Mouse (Mus musculus): Measurements from ENCODE around the gene Irf2. TPM values are rescaled to one million over a fixed set of nuclear protein-coding genes. Genes with fewer than 3 reads are reported as not detected.

Gene Irf2
- polyA plus RNA-seq, 1 experiment from 2014 or later, result 23.2 TPM

DNA sequence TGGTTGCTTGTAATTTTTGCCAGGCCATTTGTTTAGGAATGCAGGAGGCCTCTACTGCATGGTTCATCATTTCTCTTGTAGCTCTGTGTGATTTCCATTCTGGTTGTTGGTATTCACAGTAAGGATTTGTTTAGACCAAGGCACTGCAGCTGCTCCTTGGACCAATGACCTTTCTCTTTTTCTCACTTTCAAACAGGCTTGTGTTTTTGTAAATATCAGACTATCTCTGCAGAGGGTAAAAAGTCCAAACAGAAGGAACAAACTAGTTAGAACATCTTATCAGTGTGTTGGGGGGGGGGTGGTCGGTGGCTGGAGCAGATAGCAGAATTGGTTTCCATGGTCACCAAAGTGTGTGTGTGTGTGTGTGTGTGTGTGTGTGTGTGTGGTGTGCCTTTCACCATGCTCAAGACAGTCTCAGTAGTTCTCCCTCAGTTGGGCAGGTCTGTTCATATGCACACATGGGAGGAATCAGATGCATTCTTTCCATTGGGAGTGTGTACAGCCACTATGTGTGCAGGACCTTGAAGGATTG, 61.7 kb downstream of the Irf2 start:
- H3K4me2 ChIP-seq (replicated peaks; ENCODE audit: low read depth, low read length), result no peak overlapping the region
- ATAC-seq (ENCODE audit: insufficient number of reproducible peaks, insufficient read depth, low FRiP score, low read depth), result no peak; the same call in 1 of the 2 replicates
- no peak overlapping the region for H3K4me3 ChIP-seq (ENCODE audit: low read depth, low read length)
- no peaks in the 10 kb centered on the region; the same call in 1 of the 2 replicates for H3K9me3 ChIP-seq (ENCODE audit: control insufficient read depth, low read depth, low read length)
- no peaks in the 10 kb centered on the region for H3K27me3 ChIP-seq (ENCODE audit: control insufficient read depth, insufficient read depth, low read length)
- 44% methylated on average over 1 of the region's 1 CpGs for WGBS
- peaks cover 7% of the 10 kb centered on the region; the same call in 1 of the 2 replicates for H3K36me3 ChIP-seq (ENCODE audit: control insufficient read depth, insufficient read depth, low read length)
- H3K9ac ChIP-seq (replicated peaks; ENCODE audit: low read depth, low read length), result no peak overlapping the region
- no peak overlapping the region; the same call in 1 of the 2 replicates for H3K27ac ChIP-seq (ENCODE audit: low read length)
- peaks cover 4% of the 10 kb centered on the region; the same call in 1 of the 2 replicates for H3K4me1 ChIP-seq (ENCODE audit: control insufficient read depth, insufficient read depth, low read length)

DNA sequence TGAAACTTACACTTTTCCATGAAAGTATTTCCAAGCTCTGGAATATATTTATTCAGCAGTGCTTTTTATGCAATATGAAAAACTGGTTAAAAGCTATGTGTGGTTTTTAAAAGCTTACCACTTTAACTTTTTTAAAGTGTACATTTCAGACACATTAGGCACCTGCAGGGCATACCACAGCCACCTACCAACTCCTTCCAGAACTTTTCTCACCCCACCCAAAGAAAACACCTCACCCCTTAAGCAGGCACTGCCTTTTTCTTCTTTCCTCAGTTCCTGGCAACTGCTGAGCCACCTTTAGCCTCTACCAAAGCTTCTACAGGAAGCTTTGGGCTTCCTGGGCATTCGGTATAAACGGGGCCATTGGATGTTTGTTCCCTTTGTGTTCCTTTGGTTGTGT, 62.5 kb downstream of the Irf2 start:
- Histone ChIP-seq H3K9ac (replicated peaks; ENCODE audit: low read depth, low read length) (no peak overlapping the region), H3K27ac (ENCODE audit: low read length) (no peak overlapping the region; the same call in 1 of the 2 replicates), H3K4me3 (ENCODE audit: low read depth, low read length) (no peak overlapping the region), H3K9me3 (ENCODE audit: control insufficient read depth, low read depth, low read length) (no peaks in the 10 kb centered on the region; the same call in 1 of the 2 replicates), H3K27me3 (ENCODE audit: control insufficient read depth, insufficient read depth, low read length) (no peaks in the 10 kb centered on the region), H3K4me1 (ENCODE audit: control insufficient read depth, insufficient read depth, low read length) (peaks cover 4% of the 10 kb centered on the region; the same call in 1 of the 2 replicates), H3K36me3 (ENCODE audit: control insufficient read depth, insufficient read depth, low read length) (peaks cover 14% of the 10 kb centered on the region; the same call in 1 of the 2 replicates), H3K4me2 (replicated peaks; ENCODE audit: low read depth, low read length) (no peak overlapping the region)
- ATAC-seq (ENCODE audit: insufficient number of reproducible peaks, insufficient read depth, low FRiP score, low read depth), result no peak
- WGBS, result 76% methylated on average over 2 of the region's 2 CpGs

DNA sequence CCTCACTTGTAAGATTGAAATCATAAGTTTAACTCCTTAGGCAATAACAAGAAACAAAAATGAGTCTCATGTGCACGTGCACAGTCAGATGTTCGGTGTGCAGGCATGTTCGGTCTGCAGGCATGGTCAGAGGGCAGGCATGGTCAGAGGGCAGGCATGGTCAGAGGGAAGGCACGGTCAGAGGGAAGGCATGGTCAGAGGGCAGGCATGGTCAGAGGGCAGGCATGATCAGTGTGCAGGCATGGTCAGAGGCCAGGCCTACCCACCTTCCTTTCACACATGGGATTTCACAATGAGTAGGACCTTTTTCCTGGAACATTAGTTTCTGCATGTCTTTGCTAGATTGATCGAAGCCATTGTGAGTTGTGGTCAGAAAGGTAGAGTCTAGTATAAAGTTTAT, 65.2 kb downstream of the Irf2 start:
- Histone ChIP-seq H3K27me3 (ENCODE audit: control insufficient read depth, insufficient read depth, low read length) (no peaks in the 10 kb centered on the region), H3K4me2 (replicated peaks; ENCODE audit: low read depth, low read length) (no peak overlapping the region)
- no peak for ATAC-seq (ENCODE audit: insufficient number of reproducible peaks, insufficient read depth, low FRiP score, low read depth)

GRCm38 (mm10) chr8:46811021-46811622, 71.6 kb downstream of the Irf2 start:
- Histone ChIP-seq H3K36me3 (ENCODE audit: control insufficient read depth, insufficient read depth, low read length) (peaks cover 26% of the 10 kb centered on the region), H3K27ac (ENCODE audit: low read length) (no peak overlapping the region), H3K4me2 (replicated peaks; ENCODE audit: low read depth, low read length) (no peak overlapping the region), H3K4me3 (ENCODE audit: low read depth, low read length) (no peak overlapping the region), H3K27me3 (ENCODE audit: control insufficient read depth, insufficient read depth, low read length) (no peaks in the 10 kb centered on the region), H3K9me3 (ENCODE audit: control insufficient read depth, low read depth, low read length) (no peaks in the 10 kb centered on the region; the same call in 1 of the 2 replicates), H3K4me1 (ENCODE audit: control insufficient read depth, insufficient read depth, low read length) (no peaks in the 10 kb centered on the region), H3K9ac (replicated peaks; ENCODE audit: low read depth, low read length) (no peak overlapping the region)
- no peak for ATAC-seq (ENCODE audit: insufficient number of reproducible peaks, insufficient read depth, low FRiP score, low read depth)
- 87% methylated on average over 11 of the region's 11 CpGs for WGBS

More for the DNA sequence above, 65.2 kb downstream of the Irf2 start:
- peaks cover 27% of the 10 kb centered on the region for H3K36me3 ChIP-seq (ENCODE audit: control insufficient read depth, insufficient read depth, low read length)
- 86% methylated on average over 5 of the region's 5 CpGs for WGBS
- no peaks in the 10 kb centered on the region; the same call in 1 of the 2 replicates for H3K9me3 ChIP-seq (ENCODE audit: control insufficient read depth, low read depth, low read length)
- H3K27ac ChIP-seq (ENCODE audit: low read length), result no peak overlapping the region
- no peak overlapping the region for H3K4me3 ChIP-seq (ENCODE audit: low read depth, low read length)
- peaks cover 4% of the 10 kb centered on the region; the same call in 1 of the 2 replicates for H3K4me1 ChIP-seq (ENCODE audit: control insufficient read depth, insufficient read depth, low read length)
- H3K9ac ChIP-seq (replicated peaks; ENCODE audit: low read depth, low read length), result no peak overlapping the region

GRCm38 (mm10) chr8:46811944-46812343, 72.4 kb downstream of the Irf2 start:
- ATAC-seq (ENCODE audit: insufficient number of reproducible peaks, insufficient read depth, low FRiP score, low read depth), result no peak
- no peak overlapping the region for H3K9ac ChIP-seq (replicated peaks; ENCODE audit: low read depth, low read length)
- H3K4me2 ChIP-seq (replicated peaks; ENCODE audit: low read depth, low read length), result no peak overlapping the region
- no peaks in the 10 kb centered on the region for H3K27me3 ChIP-seq (ENCODE audit: control insufficient read depth, insufficient read depth, low read length)
- no peak overlapping the region for H3K4me3 ChIP-seq (ENCODE audit: low read depth, low read length)
- peaks cover 19% of the 10 kb centered on the region for H3K36me3 ChIP-seq (ENCODE audit: control insufficient read depth, insufficient read depth, low read length)
- no peaks in the 10 kb centered on the region for H3K4me1 ChIP-seq (ENCODE audit: control insufficient read depth, insufficient read depth, low read length)
- H3K9me3 ChIP-seq (ENCODE audit: control insufficient read depth, low read depth, low read length), result no peaks in the 10 kb centered on the region
- WGBS, result 85% methylated on average over 2 of the region's 2 CpGs
- no peak overlapping the region for H3K27ac ChIP-seq (ENCODE audit: low read length)

GRCm38 (mm10) chr8:46812966-46813365, 73.4 kb downstream of the Irf2 start:
- H3K9ac ChIP-seq (replicated peaks; ENCODE audit: low read depth, low read length), result no peak overlapping the region
- peaks cover 8% of the 10 kb centered on the region for H3K36me3 ChIP-seq (ENCODE audit: control insufficient read depth, insufficient read depth, low read length)
- H3K4me1 ChIP-seq (ENCODE audit: control insufficient read depth, insufficient read depth, low read length), result no peaks in the 10 kb centered on the region; the same call in 1 of the 2 replicates
- no peak overlapping the region for H3K4me2 ChIP-seq (replicated peaks; ENCODE audit: low read depth, low read length)
- H3K27ac ChIP-seq (ENCODE audit: low read length), result no peak overlapping the region
- WGBS, result 91% methylated on average over 4 of the region's 4 CpGs
- no peak for ATAC-seq (ENCODE audit: insufficient number of reproducible peaks, insufficient read depth, low FRiP score, low read depth)
- H3K4me3 ChIP-seq (ENCODE audit: low read depth, low read length), result no peak overlapping the region
- H3K27me3 ChIP-seq (ENCODE audit: control insufficient read depth, insufficient read depth, low read length), result no peaks in the 10 kb centered on the region
- no peaks in the 10 kb centered on the region for H3K9me3 ChIP-seq (ENCODE audit: control insufficient read depth, low read depth, low read length)

DNA sequence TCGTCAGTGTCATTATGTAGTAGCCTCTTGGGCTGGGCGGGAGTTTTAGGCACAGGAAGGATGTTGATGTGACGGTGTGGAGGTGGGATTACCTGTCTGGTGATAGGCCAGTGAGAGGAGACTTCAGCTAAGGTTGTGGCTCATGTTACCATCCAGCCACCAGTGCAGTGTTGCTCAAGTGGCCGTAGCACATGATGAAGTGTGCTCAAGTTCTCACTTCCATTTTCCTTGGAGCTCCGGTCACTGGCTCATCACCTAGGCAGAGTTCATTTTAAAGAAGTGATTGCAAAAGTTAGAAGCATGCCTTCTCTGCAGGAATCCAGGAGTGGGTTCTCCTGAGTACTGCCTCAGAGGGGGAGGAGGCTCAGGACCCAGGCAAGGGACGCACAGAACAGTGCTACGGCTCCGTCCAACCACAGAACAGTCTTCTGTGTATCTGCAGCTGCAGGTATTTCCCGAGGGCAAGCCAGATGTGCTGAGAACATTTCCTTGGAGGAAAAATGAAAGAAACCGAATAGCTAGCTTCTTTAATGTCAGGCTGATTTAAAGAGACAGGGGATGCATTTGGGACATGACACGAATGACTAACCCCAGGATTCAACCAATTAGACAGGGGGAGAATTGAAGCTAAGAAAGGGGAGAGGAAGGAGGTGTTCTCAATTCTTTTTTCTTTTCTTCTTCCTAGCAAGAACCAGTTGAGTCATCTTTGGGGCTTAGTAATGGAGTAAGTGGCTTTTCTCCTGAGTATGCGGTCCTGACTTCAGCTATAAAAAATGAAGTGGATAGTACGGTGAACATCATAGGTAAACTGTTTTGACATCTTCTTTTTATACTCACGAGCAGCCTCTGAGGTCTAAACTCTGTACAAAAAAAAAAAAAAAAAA, 78.8 kb downstream of the Irf2 start:
- Histone ChIP-seq H3K4me2 (replicated peaks; ENCODE audit: low read depth, low read length) (no peak overlapping the region), H3K36me3 (ENCODE audit: control insufficient read depth, insufficient read depth, low read length) (peaks cover 10% of the 10 kb centered on the region), H3K4me1 (ENCODE audit: control insufficient read depth, insufficient read depth, low read length) (no peaks in the 10 kb centered on the region; the same call in 1 of the 2 replicates), H3K9me3 (ENCODE audit: control insufficient read depth, low read depth, low read length) (no peaks in the 10 kb centered on the region), H3K27ac (ENCODE audit: low read length) (no peak overlapping the region), H3K9ac (replicated peaks; ENCODE audit: low read depth, low read length) (no peak overlapping the region), H3K4me3 (ENCODE audit: low read depth, low read length) (no peak overlapping the region), H3K27me3 (ENCODE audit: control insufficient read depth, insufficient read depth, low read length) (no peaks in the 10 kb centered on the region)
- ATAC-seq (ENCODE audit: insufficient number of reproducible peaks, insufficient read depth, low FRiP score, low read depth), result no peak
- 62% methylated on average over 14 of the region's 14 CpGs for WGBS

GRCm38 (mm10) chr8:46818990-46819288, 79.4 kb downstream of the Irf2 start:
- Histone ChIP-seq H3K9ac (replicated peaks; ENCODE audit: low read depth, low read length) (no peak overlapping the region), H3K27me3 (ENCODE audit: control insufficient read depth, insufficient read depth, low read length) (no peaks in the 10 kb centered on the region), H3K4me1 (ENCODE audit: control insufficient read depth, insufficient read depth, low read length) (no peaks in the 10 kb centered on the region; the same call in 1 of the 2 replicates), H3K4me2 (replicated peaks; ENCODE audit: low read depth, low read length) (no peak overlapping the region), H3K36me3 (ENCODE audit: control insufficient read depth, insufficient read depth, low read length) (peaks cover 10% of the 10 kb centered on the region), H3K4me3 (ENCODE audit: low read depth, low read length) (no peak overlapping the region), H3K9me3 (ENCODE audit: control insufficient read depth, low read depth, low read length) (no peaks in the 10 kb centered on the region), H3K27ac (ENCODE audit: low read length) (no peak overlapping the region)
- 32% methylated on average over 2 of the region's 2 CpGs for WGBS
- ATAC-seq (ENCODE audit: insufficient number of reproducible peaks, insufficient read depth, low FRiP score, low read depth), result no peak

Data from stomach, embryonic 14.5 days (tissue).